Mouse (Mus musculus) brown adipose tissue, adult 24 weeks (tissue): ENCODE data around the gene Klk13. TPM values are rescaled to one million over a fixed set of nuclear protein-coding genes. Genes with fewer than 3 reads are reported as not detected.

Source experiments
- H3K27ac ChIP-seq: fragments of 200-500 bp; replicated peaks from 2 replicates; pipeline ENCODE4 v1.5.1; 2012; ENCODE audit warnings: low read depth, mild to moderate bottlenecking, low read length
- H3K4me1 ChIP-seq: fragments of 200-500 bp; 2 replicates; pipeline ENCODE4 v1.6.1; 2012; ENCODE audit warnings: low read length, mixed read lengths; ENCODE audit not compliant: control insufficient read depth, insufficient read depth, insufficient read length
- H3K4me3 ChIP-seq: fragments of 200-500 bp; 2 replicates; pipeline ENCODE4 v1.5.1; 2012; ENCODE audit warnings: low read depth, mild to moderate bottlenecking, low read length, moderate library complexity; ENCODE audit not compliant: insufficient read depth
- polyA plus RNA-seq: library from polyadenylated mRNA; stranded (reverse); fragments of >200 nt; gene quantifications from 2 replicates; pipeline ENCODE4 v1.2.4, GENCODE M21; 2012; ENCODE audit not compliant: missing spikeins, insufficient read depth, insufficient read length

Gene Klk13
- polyA plus RNA-seq, 1 experiment, result not detected

GRCm38 (mm10) chr7:43713741-43714351 is 1.5 kb downstream of the Klk13 start:
- Histone ChIP-seq H3K4me1 (no peaks in the 10 kb centered on the region), H3K4me3 (no peak overlapping the region), H3K27ac (no peak overlapping the region)

GRCm38 (mm10) chr7:43747788-43748187 is 35.4 kb downstream of the Klk13 start:
- Histone ChIP-seq H3K27ac (peak overlapping the region; percentile 62), H3K4me1 (peaks cover 3% of the 10 kb centered on the region; the same call in 1 of the 2 replicates), H3K4me3 (no peak overlapping the region)

- Histone ChIP-seq H3K27ac (no peak overlapping the region), H3K4me3 (no peak overlapping the region)
These were observed 40.4 kb downstream of the Klk13 start for GRCm38 (mm10) chr7:43752806-43753205.

GRCm38 (mm10) chr7:43766484-43766883 is 54.1 kb downstream of the Klk13 start:
- Histone ChIP-seq H3K27ac (no peak overlapping the region), H3K4me3 (no peak overlapping the region), H3K4me1 (no peaks in the 10 kb centered on the region)

More at GRCm38 (mm10) chr7:43752806-43753205, 40.4 kb downstream of the Klk13 start:
- peaks cover 3% of the 10 kb centered on the region; the same call in 1 of the 2 replicates for H3K4me1 ChIP-seq

- Histone ChIP-seq H3K4me3 (no peak within 1 kb of the TSS), H3K27ac (no peak within 1 kb of the TSS), H3K4me1 (no peaks in the 10 kb centered on the region)
These were observed 56.2 kb downstream of the Klk13 start, which contains the start of gene Klk12 for GRCm38 (mm10) chr7:43768597-43768996. Gene Klk12 (plus strand): TSS chr7:43768897.

GRCm38 (mm10) chr7:43769636-43770035 is 57.3 kb downstream of the Klk13 start:
- H3K27ac ChIP-seq, result no peak overlapping the region
- H3K4me1 ChIP-seq, result no peaks in the 10 kb centered on the region
- no peak overlapping the region for H3K4me3 ChIP-seq

- Histone ChIP-seq H3K4me1 (no peaks in the 10 kb centered on the region), H3K4me3 (no peak overlapping the region)
These were observed 58.3 kb downstream of the Klk13 start for GRCm38 (mm10) chr7:43770701-43771100.

GRCm38 (mm10) chr7:43771916-43772315 is 59.5 kb downstream of the Klk13 start:
- H3K4me1 ChIP-seq, result no peaks in the 10 kb centered on the region
- no peak overlapping the region for H3K4me3 ChIP-seq
- H3K27ac ChIP-seq, result no peak overlapping the region

More at GRCm38 (mm10) chr7:43770701-43771100, 58.3 kb downstream of the Klk13 start:
- H3K27ac ChIP-seq, result no peak overlapping the region

GRCm38 (mm10) chr7:43772901-43773300 is 60.5 kb downstream of the Klk13 start:
- Histone ChIP-seq H3K27ac (no peak overlapping the region), H3K4me3 (no peak overlapping the region), H3K4me1 (no peaks in the 10 kb centered on the region)

- Histone ChIP-seq H3K4me3 (no peak within 1 kb of the TSS), H3K27ac (no peak within 1 kb of the TSS), H3K4me1 (no peaks in the 10 kb centered on the region)
These were observed 62.0 kb downstream of the Klk13 start, which contains the start of gene Klk11 for GRCm38 (mm10) chr7:43774364-43774763. Gene Klk11 (plus strand): TSS chr7:43774604.

- no peak overlapping the region for H3K4me3 ChIP-seq
- no peak overlapping the region for H3K27ac ChIP-seq
- no peaks in the 10 kb centered on the region for H3K4me1 ChIP-seq
These were observed 62.4 kb downstream of the Klk13 start for GRCm38 (mm10) chr7:43774802-43775201.

GRCm38 (mm10) chr7:43775311-43776057 is 63.1 kb downstream of the Klk13 start:
- H3K4me3 ChIP-seq, result no peak overlapping the region
- H3K4me1 ChIP-seq, result 0 out of 2 replicates have a peak, but pooled peaks cover 4% of the 10 kb centered on the region
- no peak overlapping the region for H3K27ac ChIP-seq

GRCm38 (mm10) chr7:43776506-43776905 is 64.1 kb downstream of the Klk13 start:
- no peak overlapping the region for H3K4me3 ChIP-seq
- no peak overlapping the region for H3K27ac ChIP-seq
- H3K4me1 ChIP-seq, result 0 out of 2 replicates have a peak, but pooled peaks cover 6% of the 10 kb centered on the region
